Mouse (Mus musculus): ENCODE measurements around the gene Mau2.

GRCm38 (mm10) chr8:70042583-70043455 lies at the start of gene Mau2, which contains the start of gene Sugp1:
- TF ChIP-seq CTCF (IDR thresholded peaks at IDR 0.05; ENCODE audit: control insufficient read depth, insufficient read depth, low read length): no peak
- peak; percentile 87 for TF ChIP-seq POLR2A (IDR thresholded peaks at IDR 0.05; ENCODE audit: borderline replicate concordance, control insufficient read depth, low read depth, low read length)

Measured in bone marrow, adult 2 months (tissue).